Mouse (Mus musculus): Measurements from ENCODE around the gene Shtn1.

Gene Shtn1

DNA sequence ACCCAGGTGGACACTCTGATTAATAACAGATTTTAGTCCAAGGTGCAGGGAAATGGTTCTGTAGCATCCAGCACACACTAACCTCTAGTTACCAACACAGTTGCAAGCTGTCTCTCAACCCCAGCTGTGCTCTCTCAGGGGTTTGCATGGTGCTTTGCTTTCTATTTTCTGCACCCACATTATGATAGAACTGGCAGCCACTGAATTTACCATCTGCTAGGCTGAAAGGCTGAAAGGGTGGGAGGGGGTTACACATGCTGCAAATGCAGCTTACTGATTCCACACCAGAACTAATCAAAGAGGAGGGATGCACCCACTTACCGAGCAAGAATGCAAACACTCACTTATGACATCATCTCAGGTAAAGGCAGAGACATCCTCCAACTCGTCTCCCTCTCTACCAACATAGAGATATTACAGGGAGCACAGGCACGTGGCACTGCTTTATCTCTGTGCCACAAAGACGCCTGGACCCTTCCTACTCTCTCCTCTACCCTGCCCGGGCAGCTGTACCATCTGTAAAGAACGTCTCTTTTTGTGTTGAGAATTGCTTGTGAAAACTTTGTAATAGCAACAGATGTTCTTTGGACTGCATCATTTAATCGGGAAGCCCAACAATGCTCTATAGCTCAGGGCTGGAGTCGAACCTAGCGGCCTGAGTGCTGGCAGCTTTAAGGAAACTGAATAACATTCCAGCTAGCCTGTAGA is 23.0 kb downstream of the Shtn1 start:
- no peak for DNase-seq (ENCODE audit: extremely low read depth, insufficient read length, low spot score)

- no peak for DNase-seq (ENCODE audit: extremely low read depth, insufficient read length, low spot score)
These were observed 23.8 kb downstream of the Shtn1 start for GRCm38 (mm10) chr19:59052053-59052452.

- DNase-seq (ENCODE audit: extremely low read depth, insufficient read length, low spot score): no peak
These were observed 24.3 kb downstream of the Shtn1 start for GRCm38 (mm10) chr19:59051622-59052021.

- DNase-seq (ENCODE audit: extremely low read depth, insufficient read length, low spot score): no peak
These were observed 27.0 kb downstream of the Shtn1 start for GRCm38 (mm10) chr19:59048852-59049251.

GRCm38 (mm10) chr19:59047511-59047910 is 28.4 kb downstream of the Shtn1 start:
- DNase-seq (ENCODE audit: extremely low read depth, insufficient read length, low spot score): no peak

- DNase-seq (ENCODE audit: extremely low read depth, insufficient read length, low spot score): no peak
These were observed 34.8 kb downstream of the Shtn1 start for GRCm38 (mm10) chr19:59041086-59041485.

GRCm38 (mm10) chr19:59038793-59039192 is 37.1 kb downstream of the Shtn1 start:
- no peak for DNase-seq (ENCODE audit: extremely low read depth, insufficient read length, low spot score)

- DNase-seq (ENCODE audit: extremely low read depth, insufficient read length, low spot score): no peak
These were observed 39.1 kb downstream of the Shtn1 start for GRCm38 (mm10) chr19:59036811-59037210.

DNA sequence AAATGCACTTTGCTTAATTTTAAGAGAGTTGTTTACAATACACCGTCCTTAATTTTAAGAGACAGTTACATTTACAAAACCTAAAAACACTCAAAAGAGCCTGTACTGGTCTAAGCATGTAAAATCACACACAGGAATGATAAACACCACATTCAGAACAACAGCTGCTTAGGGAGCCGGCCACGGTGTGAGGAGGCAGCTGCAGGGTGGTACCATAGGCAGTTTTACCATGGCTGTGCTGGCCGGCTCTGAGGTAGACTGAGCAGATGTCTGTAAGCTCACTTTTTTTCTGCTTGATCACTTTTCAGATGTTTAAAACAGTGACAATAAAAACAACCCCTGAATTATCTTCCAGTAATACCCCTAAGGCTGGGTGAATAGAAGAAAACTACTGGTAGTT is 42.7 kb downstream of the Shtn1 start:
- DNase-seq (ENCODE audit: extremely low read depth, insufficient read length, low spot score): no peak

GRCm38 (mm10) chr19:59030221-59030620 is 45.7 kb downstream of the Shtn1 start:
- no peak for DNase-seq (ENCODE audit: extremely low read depth, insufficient read length, low spot score)

- no peak for DNase-seq (ENCODE audit: extremely low read depth, insufficient read length, low spot score)
These were observed 46.9 kb downstream of the Shtn1 start for GRCm38 (mm10) chr19:59029011-59029410.

DNA sequence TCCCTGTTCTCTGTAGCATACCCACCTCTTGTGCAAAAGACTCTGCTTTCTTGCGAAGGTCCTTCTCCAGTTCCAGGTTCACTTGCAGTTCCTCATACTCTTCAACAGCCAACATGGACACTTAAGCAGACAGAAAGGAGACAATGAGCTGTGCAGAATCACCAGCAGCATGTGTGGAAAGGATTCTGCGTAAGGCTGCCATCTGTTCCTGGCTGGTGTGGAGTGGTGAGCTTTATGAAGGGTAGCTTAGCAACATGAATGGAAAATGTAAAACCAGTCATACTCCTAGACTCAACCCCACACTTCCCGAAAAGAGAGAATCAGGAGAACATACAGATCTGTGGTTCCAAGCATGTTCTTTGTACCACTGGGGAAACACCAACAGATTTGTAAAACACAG is 47.8 kb downstream of the Shtn1 start:
- no peak for DNase-seq (ENCODE audit: extremely low read depth, insufficient read length, low spot score)

GRCm38 (mm10) chr19:59023876-59024275 is 52.0 kb downstream of the Shtn1 start:
- no peak for DNase-seq (ENCODE audit: extremely low read depth, insufficient read length, low spot score)

GRCm38 (mm10) chr19:59021644-59022043 is 54.3 kb downstream of the Shtn1 start:
- DNase-seq (ENCODE audit: extremely low read depth, insufficient read length, low spot score): no peak

GRCm38 (mm10) chr19:59010802-59011201 is 65.1 kb downstream of the Shtn1 start:
- DNase-seq (ENCODE audit: extremely low read depth, insufficient read length, low spot score): no peak

- DNase-seq (ENCODE audit: extremely low read depth, insufficient read length, low spot score): no peak
These were observed 69.1 kb downstream of the Shtn1 start for GRCm38 (mm10) chr19:59006577-59007340.

DNA sequence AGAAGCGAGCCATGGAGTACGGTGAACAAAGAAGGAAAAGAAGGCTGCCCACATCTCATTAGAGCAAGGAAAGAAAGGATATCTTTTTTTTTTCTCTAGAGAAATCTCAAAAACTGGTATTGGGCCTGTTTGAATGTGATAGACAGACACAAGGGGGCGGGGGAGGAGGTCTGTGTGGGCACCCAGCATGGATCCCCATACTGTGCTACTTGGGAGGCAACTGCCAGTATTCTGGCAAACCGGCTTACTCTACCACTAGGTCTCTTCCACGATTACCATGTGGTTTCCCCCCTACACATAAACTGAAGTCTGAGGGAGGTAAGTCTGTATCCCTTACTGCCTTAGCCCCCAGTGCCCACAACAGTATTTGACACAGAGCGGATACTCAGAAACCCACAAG is 73.1 kb downstream of the Shtn1 start:
- DNase-seq (ENCODE audit: extremely low read depth, insufficient read length, low spot score): no peak

DNA sequence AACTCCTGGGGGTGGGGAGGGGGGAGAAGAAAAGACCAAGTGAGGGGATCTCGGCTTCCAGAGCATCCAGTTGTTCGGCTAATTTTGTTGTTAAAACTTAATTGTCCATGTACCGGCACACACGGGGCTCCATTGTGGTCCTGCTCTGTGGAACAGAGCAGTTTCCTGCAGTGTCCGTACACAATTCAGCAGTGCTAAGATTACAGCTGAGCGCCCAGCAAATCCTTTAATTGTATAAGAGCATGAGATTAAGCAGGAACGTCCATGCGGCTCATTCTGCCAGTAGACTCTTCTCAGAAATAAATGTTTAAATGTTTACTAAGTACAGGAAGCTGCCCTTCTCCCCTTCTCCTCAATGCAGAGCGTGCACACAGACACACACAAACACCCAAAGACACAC is 94.3 kb downstream of the Shtn1 start:
- DNase-seq (ENCODE audit: extremely low read depth, insufficient read length, low spot score): no peak

- no peak for DNase-seq (ENCODE audit: extremely low read depth, insufficient read length, low spot score)
These were observed 95.9 kb downstream of the Shtn1 start for GRCm38 (mm10) chr19:58980056-58980440.

GRCm38 (mm10) chr19:58979436-58980055 is 96.4 kb downstream of the Shtn1 start:
- peak; percentile 28 for DNase-seq (ENCODE audit: extremely low read depth, insufficient read length, low spot score)

GRCm38 (mm10) chr19:58978401-58979171 is 97.3 kb downstream of the Shtn1 start:
- peak; percentile 74 for DNase-seq (ENCODE audit: extremely low read depth, insufficient read length, low spot score)

All from 3134 (cell line).